Mouse (Mus musculus) natural killer cell, adult 2 months (primary cell): ENCODE results near the gene Pno1.
A peak's percentile ranks its signal among the peaks of the same experiment; 100 is the strongest.
"Not testable (repeated sequence)": the region's sequence is repeated elsewhere in the genome, so short reads cannot be mapped to it uniquely, and the experiment has no call there.

Experiments
- DNase-seq, 2 experiments: peaks; one replicate each; pipeline ENCODE4 v3.0.0; 2022; ENCODE audit warnings: low spot score in 2 of 2

Gene Pno1

DNA sequence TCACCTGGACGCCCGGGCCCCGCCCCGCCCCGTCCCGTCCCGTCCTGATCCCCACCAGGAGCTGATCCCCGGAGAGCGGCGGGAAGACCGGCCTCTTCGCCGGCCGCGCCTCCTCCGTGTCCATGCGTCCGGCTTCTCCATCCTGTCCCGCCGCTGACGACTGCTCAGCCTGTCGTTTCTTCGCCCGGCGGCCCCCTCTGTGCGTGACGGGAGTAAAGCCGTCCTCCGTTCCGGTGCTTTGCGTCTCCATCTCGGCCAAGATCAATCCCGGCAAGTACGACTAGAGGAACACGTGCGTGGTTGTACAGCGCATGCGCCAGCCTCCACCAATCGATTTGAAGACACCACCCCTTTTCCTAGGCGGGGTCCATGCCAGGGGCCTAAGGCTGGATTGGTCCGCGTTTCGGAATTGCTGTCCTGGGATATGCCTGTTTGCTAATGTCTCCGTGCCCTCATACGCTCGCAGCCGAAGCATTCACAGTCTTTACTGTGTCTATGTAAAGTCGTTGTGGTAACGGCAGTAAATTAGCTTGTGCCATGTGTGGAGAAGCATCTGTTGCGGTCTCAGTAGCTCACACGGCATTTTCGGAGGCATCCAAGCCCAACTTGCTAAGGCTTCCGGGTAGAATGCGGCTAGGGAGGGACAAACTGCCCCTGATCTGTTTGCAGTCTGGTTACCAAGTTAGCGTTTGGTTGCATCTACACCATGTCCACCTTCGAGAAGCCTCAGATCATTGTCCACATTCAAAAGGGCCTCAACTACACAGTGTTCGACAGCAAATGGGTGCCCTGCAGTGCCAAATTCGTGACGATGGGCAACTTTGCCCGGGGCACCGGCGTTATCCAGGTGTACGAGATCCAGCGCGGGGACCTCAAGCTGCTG is at the start of gene Pno1:
Pno1 (minus strand) TSS at position 311 of the 883 bp plus-strand sequence.
- DNase-seq = peak; percentile 96

DNA sequence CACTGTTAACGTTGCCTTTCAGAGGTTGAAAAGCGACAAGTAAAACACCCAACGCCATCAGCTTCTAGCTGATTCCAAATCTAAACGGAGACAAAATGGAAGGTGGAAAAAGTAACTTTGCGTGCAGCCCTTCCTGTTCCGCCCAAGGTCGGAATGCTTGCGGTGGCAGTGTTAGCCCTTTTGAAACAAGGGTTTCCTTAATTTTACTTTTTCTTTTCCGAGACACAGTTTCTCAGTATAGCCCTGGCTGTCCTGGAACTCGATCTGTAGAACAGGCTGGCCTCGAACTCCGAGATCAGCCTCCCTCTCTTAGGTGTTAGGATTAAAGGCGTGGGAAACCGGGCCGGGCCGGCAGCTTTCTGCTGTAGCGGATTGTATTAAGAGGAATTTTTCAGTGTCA is 46.5 kb upstream of the Pno1 start:
- DNase-seq = no peak

DNA sequence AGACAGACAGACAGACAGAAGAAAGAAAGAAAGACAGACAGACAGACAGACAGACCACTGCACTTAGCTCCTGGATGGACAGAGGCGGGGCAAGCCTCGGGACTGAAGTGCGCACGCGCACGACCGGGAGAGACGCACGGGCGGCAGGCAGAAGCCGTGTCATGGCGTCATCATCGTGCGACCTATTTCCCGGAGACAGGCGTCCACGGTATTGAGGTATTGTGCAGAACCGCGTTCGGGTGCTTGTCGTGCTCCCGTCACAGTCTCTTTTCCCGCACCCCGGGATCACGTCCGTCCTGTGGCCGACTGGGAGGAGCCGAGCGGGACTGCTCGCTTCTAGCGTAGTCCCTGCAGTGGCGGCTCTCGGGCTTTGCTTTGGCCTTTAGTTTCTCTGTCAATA is 46.1 kb upstream of the Pno1 start, which contains the start of gene C1d:
C1d (plus strand) TSS at position 137 of the 400 bp plus-strand sequence.
- DNase-seq = peak; percentile 89 to 93

DNA sequence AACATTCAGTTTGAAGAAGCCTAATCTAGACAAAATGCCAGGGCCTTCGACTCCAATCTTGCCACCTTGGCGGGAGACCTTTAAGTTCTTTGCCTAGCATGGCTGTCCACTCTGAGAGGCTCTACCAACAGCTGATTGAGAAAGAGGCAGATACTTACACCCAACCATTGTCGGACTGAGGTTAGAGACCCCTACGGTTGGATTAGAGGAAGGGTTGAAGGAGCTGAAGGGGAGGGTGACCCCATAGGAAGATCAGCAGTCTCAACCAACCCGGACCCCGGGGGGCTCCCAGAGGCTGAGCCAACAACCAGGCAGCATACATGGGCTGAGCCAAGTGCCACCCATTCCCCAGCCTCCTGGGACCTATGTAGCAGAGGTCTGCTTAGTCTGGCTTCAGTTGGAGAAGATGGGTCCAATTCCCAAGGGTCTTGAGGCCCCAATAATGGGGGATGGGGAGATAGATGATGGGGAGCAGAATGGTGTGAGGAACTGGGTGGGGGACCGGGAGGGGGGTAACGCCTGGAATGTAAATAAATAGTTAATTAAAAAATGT is 45.5 kb upstream of the Pno1 start:
- DNase-seq = no peak

DNA sequence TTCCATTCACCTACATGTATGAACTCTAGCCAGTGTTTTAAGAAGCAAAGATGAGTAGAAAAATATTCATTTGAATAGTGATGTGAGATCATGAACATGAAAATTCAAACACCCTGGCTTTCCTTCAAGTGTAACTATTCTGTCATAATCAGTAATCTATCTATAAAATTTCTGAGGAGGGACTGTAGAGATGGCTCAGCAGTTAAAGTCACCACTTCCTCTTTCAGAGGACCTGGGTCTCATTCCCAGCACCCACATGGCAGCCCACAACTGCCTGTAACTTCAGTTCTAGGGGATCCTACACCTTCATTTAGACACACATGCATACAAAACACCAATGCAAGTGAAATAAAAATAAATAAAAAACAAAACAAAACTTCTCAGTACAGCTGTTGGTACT is 37.3 kb upstream of the Pno1 start:
- no peak for DNase-seq

DNA sequence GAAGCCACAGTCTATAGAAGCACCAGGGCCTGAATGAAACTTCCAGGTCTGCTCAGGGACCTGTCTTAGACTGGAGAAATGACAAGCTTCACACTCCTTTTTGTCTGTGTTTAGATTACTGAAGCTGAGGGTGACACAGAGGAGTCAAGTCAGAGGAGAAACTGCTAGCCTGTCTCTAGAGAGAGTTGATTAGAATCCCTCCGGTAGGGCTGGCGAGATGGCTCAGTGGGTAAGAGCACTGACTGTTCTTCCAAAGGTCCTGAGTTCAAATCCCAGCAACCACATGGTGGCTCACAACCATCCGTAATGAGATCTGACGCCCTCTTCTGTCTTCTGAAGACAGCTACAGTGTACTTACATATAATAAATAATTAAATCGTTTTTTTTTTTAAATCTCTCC is 27.2 kb upstream of the Pno1 start:
- not testable (repeated sequence) for DNase-seq

DNA sequence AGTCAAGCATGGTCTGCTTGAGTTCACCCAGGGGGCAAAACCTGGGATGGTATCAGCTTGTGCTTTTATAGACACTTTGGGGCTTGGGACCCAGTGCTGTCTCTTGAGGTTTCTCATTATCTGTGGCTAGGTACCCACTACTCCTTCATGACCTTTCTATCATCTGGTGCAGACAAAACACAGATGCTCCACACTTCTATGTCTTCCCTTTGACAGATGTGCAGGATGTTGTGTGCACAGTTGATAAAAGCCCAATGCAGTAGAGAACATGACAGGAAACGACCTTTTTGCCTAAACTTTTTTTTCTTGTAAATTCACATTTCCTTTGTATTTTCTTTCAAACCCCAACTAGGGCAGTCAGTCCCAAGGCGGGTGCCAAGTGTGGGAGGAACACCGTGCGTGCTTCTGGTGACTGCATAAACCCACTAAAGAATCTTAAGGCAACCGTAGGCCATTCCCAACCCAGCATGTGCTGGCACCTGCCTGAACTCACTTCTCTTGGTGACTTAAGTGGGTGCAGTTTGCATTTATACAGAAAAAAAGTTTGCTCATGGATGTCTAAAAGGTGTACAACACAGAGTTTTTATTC is 25.2 kb upstream of the Pno1 start:
- DNase-seq = no peak

DNA sequence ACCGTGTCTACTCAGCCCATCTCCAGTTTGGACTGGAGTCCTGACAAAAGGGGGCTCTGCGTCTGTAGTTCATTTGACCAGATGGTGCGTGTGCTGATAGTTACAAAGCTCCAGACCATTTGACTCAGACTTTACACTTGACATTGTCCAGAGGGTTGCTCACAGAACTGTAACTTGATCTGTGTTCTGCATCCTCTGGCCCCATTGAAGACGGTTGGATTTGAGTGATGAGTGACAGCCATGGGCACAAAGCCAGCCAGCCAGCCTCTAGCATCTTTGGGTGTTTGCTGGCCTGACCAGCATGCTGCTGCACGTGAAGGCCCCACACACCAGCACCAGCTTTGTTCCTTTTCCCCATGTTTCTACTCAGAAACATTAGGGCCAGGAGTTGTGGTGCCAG is 21.4 kb upstream of the Pno1 start:
- no peak for DNase-seq

DNA sequence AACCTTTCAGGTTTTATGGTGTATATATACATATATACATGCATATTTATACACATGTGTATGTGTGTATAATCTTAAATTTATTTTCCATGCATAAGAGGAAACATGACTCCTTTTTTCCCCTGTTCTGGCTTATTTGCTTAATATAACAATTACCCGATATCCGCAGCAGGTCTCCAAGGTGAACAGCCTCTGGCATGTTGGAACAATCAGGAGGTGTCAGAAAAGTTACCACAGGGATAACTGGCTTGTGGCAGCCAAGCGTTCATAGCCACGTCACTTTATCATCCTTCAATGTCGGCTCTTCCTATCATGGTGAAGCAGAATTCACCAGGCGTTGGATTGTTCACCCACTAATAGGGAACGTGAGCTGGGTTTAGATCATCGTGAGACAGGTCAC is 9.8 kb upstream of the Pno1 start:
- DNase-seq = no peak

DNA sequence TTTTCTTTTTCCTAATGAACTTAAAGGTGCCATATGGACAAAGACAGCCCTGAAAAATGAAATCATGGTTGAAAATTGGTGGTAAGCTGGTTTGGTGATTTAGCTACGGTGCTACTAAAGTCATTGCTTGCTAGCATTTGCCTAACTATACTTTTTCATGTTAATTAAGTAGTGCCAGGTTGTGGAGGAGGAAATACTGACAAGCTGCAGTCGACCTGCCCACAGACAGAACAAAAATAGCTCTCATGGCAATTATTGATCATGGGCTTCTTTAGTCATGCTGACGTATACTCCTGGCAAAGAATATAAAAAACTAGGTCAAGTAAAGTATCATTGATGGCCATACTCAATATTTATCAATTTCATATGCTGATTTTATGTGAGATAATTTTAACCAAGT is 4.1 kb upstream of the Pno1 start:
- DNase-seq = no peak

DNA sequence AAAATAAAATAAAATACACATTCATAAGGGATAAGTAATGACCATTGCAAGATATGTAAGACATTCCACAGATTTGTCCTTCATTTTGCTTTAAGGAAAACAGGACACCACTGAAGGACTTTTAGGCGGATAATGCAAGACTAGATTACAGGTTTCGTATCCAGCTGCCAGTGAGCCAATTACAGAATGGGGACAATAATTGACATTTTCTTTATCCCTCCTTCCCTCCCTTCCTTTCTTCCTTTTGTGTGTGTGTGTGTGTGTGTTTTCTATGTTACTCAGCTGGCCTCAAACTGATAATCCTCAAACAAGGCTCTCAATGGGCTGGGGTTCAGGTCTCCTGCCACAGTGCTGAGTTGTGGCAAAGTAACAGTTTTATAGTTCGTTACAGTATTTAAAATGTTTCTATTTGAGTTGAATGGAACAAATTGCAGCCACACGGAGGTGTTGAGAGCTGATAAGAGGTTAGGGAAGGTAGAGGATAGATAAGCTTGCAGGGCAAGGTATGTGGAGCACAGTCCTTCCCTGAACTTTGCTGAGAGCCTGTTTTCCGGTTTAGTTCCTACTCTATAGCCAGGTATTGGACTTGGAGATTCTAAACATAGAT is 1.6 kb upstream of the Pno1 start:
- DNase-seq = no peak

DNA sequence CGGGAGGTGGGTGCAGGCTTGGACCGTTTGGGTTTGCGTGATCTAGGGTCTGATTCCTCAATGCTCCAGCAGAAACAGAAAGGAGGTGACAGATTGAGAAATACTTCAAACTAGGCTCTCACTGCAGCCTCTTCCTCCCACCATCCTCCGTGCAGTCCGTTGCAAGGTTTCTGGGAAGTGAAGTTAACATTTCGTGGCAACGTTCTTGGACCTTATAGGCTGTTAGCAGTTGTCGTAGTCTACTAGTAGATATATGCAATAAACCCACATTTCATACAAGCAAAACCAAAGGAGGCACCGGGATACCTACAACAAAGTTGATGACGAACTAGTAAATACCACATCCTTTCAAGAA is 750 bp upstream of the Pno1 start:
- no peak for DNase-seq

DNA sequence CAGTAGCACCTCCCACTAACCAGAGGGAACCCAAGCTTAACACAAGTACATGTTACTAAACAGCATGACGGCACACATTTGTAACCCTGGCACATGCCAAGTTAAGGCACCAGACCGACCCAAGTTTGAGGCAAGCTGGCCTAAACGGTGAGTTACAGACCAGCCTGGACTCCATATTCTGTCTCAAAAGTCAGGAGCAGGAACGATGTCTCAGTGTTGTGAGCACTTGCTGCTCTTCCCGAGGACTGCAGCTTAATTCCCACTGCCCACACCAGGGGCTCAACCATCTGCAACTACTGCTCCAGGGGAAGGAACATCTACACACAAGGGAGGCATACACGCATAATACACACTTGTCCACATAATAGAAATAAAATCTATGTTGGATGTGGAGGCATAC is 8.9 kb downstream of the Pno1 start:
- no peak for DNase-seq

DNA sequence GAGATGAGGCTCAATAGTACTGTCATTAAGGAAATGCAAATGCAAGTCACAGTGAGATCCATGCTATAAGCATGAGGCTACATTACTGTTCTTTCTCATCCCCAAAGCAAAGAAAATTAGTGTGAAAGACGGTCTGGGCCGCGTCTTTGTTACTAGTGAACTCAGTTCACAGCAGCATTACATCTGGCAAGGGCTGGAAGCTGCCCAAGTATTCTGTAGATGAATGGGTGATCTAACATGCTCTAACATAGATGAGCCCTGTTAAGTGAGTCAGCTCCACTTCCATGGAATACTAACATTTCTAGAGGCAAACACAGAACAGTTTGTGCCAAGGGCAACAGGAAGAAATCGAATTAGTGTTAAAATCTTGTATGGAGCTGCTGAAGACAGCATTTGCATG is 10.4 kb downstream of the Pno1 start:
- DNase-seq = no peak

DNA sequence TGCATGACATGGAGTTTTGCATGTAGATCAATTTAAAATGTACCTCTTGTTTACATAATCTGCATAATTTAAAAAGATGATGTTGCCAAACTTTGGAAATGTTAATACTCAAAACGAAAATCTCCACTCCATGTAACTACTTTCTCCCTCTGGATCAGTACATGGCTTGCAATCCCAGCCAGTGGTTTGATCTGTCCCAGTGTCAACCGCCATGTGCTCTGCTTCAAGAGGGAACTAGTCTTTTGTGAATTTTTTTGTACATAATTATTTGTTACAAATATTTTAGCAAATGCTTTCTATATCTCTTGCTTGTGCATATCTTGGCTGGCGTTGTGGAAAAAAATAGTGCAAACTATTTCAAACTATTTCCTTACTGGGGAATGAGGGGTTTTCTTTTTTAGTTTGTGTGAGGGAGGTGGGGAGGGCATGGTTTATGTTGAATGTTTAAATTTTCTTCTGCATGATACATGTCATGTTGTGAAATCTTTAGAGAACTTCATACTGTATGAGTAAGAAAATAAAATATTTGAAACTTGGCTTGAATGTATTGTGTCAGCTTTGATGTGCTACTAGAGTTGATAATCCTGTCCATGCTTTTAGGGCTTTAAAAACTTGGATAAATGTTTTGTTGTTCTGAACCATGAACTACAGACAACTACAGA is 11.4 kb downstream of the Pno1 start:
- no peak for DNase-seq

DNA sequence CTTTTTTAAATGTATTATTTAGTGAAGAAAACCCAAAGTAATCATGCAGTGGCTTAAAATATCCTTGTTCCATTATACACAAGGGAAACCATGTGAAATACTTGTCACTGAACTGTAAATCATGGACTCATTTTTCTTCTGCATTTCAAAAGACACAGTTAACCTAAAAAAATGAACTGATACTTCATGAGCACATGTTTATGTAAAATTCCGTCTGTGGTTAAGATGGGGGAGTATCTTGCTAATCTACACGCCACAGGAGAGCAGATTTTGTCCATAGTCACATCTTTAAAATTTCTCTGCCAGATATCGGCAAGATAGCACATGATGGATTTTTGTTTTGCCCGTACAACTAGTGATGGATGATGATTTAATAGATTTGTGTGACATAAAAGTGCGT is 12.2 kb downstream of the Pno1 start:
- no peak for DNase-seq

DNA sequence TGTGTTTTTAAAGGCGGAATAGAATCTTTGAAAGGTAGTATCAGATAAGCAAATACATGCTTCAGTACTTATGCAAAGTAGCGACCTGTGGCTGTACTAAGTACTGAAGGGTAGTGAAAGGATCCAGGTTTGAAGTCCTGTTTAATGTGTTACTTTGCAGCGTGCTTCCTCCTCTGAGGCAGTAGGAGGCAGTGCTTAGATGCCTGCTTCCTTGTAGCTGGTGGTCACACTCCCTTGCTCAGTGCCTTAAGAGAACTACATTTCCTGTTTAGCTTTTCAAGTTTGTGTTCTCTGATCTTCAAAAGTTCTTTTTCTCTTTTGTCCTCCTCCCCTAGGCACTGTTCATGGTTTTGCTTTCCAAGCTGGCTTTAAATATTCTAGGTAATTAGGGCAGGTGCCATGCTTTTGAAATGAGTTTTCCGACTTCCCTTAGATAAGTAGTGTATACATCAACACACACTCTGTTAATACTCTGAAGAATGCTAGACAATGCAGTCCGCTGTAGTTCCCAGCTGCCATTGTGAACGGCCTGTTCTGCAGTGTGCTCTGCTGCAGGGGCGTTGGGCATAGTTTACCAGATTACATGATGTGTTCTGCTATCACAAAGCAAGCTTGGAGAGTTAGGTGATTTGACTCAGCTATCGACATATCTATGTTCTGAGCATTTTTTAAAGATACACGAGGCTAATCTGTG is 19.1 kb downstream of the Pno1 start:
- peak in 1 of 2 experiments; percentile 38 for DNase-seq

DNA sequence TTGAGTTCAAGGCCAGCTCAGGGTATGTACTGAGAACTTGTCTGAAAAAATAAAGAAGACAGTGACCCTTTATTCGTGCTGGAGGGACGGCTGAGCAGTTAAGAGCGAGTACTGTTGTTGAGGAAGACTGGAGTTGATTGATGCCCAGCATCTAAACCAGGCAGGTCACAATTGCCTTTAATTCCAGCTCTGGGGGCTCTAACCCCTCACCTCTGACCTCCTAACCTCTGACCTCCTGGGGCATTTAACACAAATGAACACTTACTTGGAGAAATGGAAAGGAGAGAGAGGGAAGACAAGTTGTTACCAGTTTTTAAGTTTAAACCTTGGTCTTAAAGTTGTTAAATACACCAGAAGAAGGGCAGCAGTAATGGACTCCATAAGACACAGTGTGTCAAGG is 22.6 kb downstream of the Pno1 start:
- no peak for DNase-seq

DNA sequence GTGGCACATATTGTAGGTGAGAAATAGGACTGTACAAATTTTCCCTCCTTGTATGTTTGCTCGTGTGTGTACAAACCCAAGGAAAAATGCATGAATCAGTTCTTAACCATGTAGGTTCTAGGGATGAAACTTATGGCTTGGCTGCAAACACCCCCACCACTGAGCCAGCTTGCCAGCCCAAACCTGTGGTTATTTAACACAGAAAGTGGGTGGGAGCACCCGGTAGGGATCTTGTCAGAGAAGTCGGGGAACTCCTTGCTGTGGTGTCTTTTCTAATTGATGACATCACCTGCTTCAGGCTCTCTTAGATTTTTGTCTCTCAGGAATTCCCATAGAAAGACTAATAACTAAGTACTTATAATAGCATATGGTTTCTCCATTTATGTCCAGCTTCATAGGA is 23.7 kb downstream of the Pno1 start:
- DNase-seq = no peak

DNA sequence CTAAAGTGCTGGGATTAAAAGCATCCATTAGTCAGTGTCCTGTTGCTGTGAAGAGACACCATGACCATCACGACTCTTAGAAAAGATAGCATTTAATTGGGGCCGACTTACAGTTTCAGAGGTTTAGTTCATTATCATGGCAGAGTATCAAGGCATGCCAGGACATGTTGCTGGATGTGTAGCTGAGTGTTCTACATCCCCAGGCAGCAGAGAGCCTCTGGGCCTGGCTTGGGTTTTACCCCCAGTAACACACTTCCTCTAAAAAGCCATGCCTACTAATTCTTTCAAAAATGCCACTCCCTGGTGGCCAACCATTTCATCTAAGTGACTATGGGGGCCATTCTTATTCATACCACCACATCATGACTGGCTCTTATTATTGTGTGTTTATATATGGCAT is 28.2 kb downstream of the Pno1 start:
- DNase-seq = no peak

DNA sequence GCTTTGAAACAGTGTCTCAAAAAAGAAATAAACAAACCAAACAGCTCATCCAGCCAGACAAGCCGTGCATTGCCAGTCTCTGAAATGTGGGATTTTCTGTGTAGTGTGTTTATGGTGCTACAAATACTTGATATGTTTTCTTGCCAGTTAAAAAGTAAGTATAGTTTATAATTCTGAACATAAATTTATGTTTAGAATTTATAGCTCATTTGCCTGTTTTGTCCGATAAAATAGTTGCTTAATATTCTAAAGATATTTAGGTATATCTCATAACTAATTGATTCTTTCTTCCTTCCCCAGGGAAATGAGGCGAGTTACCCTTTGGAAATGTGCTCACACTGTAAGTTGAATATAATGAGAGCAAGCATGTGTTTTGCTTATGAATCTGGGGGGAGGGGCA is 29.6 kb downstream of the Pno1 start, which contains the start of gene Wdr92:
Wdr92 (plus strand) TSS at position 301 of the 400 bp plus-strand sequence.
- no peak for DNase-seq

DNA sequence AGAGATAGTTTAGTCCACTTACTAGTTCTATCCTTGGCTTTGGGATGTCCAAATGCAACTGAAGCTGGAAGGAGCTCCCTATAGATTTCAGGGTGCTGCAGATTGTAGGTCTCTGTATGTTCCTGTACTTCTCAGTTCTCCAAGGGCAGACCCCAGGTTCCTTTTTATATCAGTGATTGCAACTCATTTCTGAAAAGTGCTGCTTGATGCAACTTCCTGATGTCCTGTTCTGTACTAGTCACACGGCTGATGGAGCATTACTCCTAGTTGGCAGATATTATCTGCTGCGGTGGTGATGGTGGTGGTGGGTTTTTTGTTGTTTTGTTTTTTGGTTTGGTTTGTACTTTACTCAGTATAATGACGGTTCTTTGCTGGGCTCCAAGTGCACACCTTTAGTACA is 30.6 kb downstream of the Pno1 start:
- DNase-seq = no peak
